Mouse (Mus musculus): ENCODE measurements around the gene a.

- TF ChIP-seq CTCF (IDR thresholded peaks at IDR 0.05; ENCODE audit: control insufficient read depth, insufficient read depth, insufficient replicate concordance, low read depth, low read length) (no peak), POLR2A (IDR thresholded peaks at IDR 0.05; ENCODE audit: control insufficient read depth, low read depth, low read length) (no peak)
Measured at GRCm38 (mm10) chr2:154751924-154752323, 39.3 kb upstream of the a start.
